Mouse (Mus musculus) CD4-positive, CD25-positive, alpha-beta regulatory T cell, adult 2 months (primary cell): ENCODE data around the gene Ezr.
"Not testable (repeated sequence)": the region's sequence is repeated elsewhere in the genome, so short reads cannot be mapped to it uniquely, and the experiment has no call there.

Source experiments
- DNase-seq: peaks from one replicate; pipeline ENCODE4 v3.0.0-alpha.2; 2012; ENCODE audit warnings: low read depth, low spot score

The Ezr gene

DNA sequence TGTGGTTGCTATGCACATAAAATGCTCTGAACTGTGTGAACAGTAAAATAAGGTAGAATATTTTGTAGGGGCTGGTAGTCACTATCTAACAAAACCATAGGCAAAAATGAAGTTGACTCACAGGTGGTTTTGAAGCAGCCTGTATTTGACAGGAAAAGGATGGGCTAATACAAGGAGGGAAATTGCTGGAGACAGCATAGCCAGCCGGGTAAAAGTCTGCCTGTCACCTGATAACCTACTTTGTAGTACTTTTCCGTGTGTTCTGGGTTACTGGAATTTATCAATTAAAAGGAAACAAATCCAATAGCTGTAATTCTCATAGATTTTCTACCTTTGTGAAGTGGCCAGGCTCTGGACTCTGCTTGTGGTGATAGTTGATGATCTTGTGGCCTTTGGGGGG lies 69.1 kb downstream of the Ezr start:
- not testable (repeated sequence) for DNase-seq

DNA sequence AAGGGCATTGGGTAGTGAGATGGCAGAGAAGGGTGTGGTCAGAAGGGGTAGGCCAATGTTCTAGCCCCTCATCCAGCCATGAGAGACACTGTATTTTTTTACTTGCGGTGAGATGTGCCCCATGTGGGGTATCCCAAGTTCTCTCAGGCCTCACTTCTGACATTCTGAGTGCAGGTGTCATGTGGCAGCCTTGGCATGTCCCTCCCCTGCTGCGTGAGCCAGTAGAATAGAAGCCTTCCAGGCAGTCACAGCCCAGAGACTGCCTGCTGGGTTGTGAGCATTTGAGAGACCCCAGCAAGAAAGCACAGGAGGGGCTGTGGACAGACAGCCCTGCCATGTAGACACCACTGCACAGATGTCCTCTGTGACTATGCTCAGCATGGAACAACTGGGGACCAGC lies 74.4 kb downstream of the Ezr start:
- not testable (repeated sequence) for DNase-seq

DNA sequence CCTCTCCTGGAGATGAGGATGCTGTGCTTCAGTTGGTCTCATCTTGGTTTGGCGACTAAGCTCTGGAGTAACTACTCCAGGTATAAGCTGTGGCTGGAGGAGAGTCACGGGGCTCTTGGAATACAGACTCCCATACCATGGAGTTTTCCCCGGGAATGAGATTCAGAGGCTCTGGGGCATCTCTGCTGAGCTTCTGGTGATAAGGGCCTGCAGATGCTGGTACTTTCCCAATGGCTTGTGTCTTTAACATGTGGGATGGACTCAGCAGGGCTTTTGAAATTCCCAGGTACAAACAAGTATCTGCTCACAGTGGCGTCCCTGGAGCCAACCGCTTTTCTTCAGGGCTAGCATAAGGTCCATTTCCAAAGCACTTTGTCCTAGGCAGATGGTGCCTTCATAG lies 75.2 kb downstream of the Ezr start:
- not testable (repeated sequence) for DNase-seq

DNA sequence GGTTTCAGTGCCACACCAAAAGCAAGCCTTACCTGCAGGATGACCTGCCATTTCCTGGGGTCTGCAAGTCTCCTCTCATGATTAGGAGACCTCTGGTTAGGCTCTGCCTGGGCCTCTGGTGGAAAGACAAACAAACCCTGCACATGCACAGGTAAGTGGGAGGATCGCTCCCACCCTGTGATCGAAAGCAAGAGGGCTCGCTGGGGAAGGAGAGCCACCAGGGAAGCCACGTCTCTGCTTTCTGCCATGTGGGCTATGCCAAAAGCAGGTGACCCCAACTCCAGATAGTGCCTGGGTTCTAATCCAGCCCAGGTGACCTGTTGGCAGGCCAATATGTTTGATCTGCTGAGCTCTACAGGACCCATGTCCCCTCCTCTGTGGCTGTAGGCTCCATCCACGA lies 76.1 kb downstream of the Ezr start:
- DNase-seq = not testable (repeated sequence)

DNA sequence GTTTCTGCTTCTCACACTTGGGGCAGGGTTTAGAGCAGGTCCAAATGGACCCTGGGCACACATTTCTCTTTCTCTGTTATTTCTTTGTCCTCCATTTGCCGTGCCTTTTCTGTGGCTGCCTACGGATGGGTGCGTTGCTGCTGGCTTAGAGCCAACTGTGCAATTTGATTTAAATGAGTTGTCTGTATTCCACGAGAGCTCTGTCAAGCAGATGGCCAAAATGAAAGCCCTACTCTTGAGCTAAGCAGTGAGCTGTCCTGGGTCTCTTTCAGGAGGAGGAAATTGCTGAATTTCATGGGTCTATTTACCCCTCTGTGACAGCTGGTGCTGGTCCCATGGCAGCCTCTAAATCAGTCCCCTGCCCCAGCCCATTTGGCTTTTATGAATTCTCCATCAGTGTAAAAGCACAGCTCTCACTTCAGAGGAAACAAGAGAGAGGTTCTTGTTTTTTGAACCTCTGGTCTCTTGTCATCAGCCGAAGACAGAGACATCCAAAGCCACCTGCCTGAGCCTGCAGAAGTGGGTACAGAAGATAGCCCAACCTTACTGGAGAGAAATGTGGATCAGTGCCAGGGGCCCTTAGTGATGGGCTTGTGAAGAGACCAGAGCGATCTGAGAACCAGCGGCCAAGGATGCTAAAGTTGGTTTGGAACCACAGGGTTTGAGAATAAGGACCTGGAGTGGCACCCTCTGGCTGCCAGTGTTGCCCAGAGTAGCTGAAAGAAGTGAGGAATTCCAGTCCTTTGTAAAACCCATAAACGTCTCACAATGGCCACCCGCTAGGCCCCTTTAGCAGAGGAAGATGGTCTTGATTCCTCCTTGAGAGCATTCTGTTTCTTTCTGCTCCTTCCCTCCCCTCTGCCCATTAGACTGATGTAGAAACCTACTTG lies 79.0 kb downstream of the Ezr start:
- DNase-seq = not testable (repeated sequence)

DNA sequence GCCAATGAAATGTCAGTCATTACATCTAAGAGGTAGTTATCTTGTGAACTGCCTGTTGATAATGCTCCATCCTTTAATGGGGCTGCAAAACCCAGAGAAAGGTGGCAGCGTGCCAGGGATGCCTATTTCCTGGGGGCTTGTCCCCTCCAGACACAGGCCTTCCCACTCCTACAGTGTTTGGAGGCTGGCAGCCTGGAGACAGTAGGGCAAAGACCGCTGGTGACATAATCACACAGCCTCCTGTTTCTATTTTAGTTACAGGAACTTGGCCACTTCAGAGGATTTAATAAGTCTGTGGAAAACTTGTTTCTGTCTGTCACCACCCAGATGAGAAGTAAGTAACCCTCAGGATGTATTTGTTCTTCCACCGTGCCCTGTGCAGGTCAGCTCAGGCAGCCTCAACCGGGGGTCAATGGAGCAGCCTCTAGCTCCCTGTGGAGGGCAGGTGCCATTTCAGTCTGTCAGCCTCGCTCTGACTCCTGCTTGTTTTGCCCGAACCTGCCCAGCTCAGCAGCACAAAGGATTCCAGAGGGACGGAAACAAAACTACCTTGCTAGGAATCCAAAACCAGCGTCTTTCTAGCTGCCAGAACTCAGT lies 79.9 kb downstream of the Ezr start:
- DNase-seq = not testable (repeated sequence)

DNA sequence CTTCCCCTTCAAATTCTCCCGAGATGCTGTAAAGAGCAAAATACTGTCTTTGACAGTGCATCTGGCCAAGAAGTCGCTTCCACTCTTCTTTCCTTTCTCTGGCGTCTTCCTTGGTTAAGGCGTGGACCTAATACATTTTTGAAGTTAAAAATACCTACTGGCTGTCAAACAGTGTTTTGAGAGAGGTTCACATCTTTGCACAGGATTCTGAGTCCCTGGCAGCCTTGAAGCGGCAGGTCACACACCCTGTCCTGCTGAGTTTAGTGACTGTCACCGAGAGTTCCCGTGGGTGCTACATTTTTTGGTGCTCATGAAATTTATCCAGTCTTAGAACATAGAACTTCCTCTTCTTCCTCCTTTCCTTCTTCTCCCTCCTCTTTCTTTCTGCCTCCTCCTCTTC lies 82.5 kb downstream of the Ezr start:
- DNase-seq = not testable (repeated sequence)

DNA sequence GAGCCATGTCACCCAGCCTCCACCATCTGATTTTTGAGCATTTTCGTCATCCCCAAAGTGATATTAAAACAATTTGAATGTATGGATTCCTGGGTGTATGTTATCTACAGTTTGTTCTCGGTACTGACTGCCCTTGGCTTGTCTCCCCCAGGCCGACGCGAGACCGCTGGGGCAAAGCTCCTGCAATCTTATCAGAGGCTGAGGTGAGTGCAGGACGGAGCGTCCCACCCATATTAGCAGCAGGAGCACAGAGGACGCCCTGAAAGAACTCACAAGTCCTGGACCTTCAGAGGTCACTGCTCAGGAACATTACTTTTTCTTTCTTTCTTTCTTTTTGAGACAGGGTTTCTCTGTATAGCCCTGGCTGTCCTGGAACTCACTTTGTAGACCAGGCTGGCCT lies 83.1 kb downstream of the Ezr start:
- DNase-seq = not testable (repeated sequence)

DNA sequence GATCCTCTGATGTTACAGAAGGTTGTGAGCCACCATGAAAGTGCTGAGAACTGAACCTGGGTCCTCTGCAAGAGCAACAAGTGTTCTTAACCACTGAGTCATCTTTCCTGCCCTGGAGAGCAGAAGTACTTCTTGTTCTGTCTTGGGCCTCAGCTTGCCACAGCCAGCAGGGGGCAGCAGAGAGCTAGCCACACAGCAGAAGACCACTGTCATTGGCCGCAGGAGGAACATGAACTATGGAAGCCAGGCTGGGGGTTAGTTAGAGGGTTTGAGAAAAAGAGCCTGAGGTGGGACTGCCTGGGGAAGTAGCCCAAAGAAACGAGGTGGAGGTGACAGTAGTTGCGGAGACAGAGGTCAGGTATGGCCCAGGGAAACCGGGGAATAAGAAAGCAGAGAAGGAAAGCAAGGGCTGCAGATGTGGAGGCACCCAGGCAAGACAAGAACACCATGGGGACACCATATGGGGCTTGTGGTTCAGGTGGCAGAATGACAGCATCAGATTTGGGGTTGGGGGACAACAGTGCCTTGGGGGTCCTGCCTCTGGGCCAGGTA lies 85.3 kb downstream of the Ezr start:
- peak; percentile 60 for DNase-seq

DNA sequence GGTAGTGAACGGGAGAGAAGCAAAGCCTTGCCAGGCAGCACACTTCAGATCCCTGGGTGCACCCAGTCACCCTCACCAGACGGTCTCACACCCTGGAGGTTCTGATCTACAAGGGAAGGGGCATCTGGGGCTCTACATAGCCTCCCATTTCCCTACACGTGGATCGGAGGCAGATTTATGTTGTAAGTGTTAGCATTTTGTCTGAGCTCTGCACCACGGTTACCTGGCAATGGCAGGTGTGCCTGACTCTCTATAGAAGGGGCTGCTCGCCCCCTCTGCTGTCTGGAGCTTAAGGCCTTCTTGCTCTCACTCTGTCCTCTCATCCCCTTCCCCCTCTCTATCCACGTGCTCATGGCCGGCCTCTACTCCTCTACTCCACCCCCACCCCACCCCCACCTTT lies 86.1 kb downstream of the Ezr start:
- peak; percentile 3 for DNase-seq

DNA sequence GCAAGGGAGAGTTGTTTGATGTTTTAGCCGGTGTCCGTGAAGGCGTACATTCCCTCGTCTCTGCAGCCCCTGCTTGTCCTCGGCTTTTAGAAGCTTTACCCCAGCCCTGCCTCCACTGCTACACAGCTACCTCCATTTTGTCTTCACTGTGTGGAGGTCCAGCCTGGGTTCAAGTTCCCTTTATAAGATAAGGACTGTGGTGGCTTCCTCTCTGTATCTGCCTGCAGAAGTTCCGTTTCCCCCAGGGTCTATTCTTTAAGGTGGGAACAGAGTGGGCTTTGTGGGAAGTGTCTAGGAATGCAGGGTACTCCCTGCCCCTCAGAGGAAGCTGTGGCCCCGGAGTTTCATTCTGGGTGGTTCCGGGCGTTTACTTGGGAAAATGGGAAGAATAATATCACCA lies 86.9 kb downstream of the Ezr start:
- not testable (repeated sequence) for DNase-seq

DNA sequence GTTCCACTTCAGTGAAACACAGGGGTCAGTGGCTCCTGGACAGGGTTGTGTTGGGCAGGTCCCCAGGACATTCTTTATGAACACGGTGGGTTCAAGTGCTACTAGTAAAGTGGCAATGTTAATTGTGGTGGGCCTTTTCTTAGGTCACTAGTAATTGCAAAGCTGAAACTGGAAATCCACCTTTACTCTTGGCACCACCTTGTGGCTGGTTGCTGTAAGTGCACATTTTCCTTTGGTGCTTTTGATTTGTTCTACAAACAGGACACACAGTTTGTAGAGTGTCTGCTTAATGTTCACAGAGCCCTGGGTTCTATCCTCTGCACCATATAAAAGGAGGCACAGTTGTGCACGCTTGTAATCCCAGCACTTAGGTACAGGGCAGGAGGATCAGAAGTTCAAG lies 91.0 kb downstream of the Ezr start:
- DNase-seq = peak; percentile 73

DNA sequence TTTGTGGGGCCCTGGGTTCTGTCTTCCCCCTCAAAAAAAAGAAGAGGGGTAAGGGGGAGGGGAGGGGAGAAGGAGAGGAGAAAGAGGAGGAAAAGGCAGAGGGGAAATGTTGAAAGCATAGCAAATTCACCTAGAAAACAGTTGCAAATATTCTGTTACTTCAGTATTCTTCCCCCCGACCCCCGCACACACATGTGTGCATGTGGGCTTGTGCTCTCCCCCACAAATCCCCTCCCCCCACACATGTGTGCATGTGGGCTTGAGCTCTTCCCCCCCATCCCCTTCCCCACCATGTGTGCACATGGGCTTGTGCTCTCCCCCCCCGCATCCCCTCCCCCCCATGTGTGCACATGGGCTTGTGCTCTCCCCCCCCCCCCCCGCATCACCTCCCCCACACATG lies 93.2 kb downstream of the Ezr start:
- not testable (repeated sequence) for DNase-seq
